ENCODE assay signal across 10 mouse cellular contexts in genomic region chr5:35921141-35921540, GRCm38 (mm10). TPM values are rescaled to one million over a fixed set of nuclear protein-coding genes. Genes with fewer than 3 reads are reported as not detected.
A peak's percentile ranks its signal among the peaks of the same experiment; 100 is the strongest.
DNase-seq lines count a peak whose midpoint lies in the region; ATAC-seq lines count a peak whose summit lies in the region.
"Had no signal": no experiment of that assay in that cellular context is flagged by ENCODE, and none has a peak within 500 bp of the region (broad histone marks: within the 10 kb centered on the region; RNA-seq: fewer than 3 reads in every experiment).

No protein-coding gene starts in this region.

- ATAC-seq in hindbrain, embryonic 14.5 days (ENCODE audit: low FRiP score): no peak
- no peak for ATAC-seq in midbrain, embryonic 13.5 days
- ATAC-seq in midbrain, embryonic 11.5 days (ENCODE audit: low FRiP score): no peak
- ATAC-seq in intestine, embryonic 16.5 days: no peak
- no peak for ATAC-seq in stomach, embryonic 16.5 days (ENCODE audit: insufficient read depth, low FRiP score)

- H3K4me3 ChIP-seq in hindbrain, embryonic 10.5 days: 0 out of 2 replicates have a peak overlapping the region, but pooled peaks have one; percentile 7
- no peak overlapping the region for H3K4me3 ChIP-seq in hindbrain, embryonic 14.5 days (replicated peaks; ENCODE audit: low read length)
- H3K4me3 ChIP-seq in midbrain, embryonic 13.5 days (replicated peaks): no peak overlapping the region
- no peak overlapping the region for H3K4me3 ChIP-seq in midbrain, embryonic 11.5 days (ENCODE audit: low read depth, low read length)
- no peak overlapping the region for H3K4me3 ChIP-seq in intestine, embryonic 16.5 days (ENCODE audit: low read length)
- H3K4me3 ChIP-seq in stomach, embryonic 16.5 days (replicated peaks; ENCODE audit: low read length): no peak overlapping the region
- H3K4me3 ChIP-seq: erythroblast, embryonic 14.5 days had no signal

- no peaks in the 10 kb centered on the region for H3K36me3 ChIP-seq in hindbrain, embryonic 10.5 days
- no peaks in the 10 kb centered on the region for H3K36me3 ChIP-seq in hindbrain, embryonic 14.5 days (replicated peaks; ENCODE audit: control insufficient read depth, insufficient read depth)
- H3K36me3 ChIP-seq in midbrain, embryonic 13.5 days: no peaks in the 10 kb centered on the region; the same call in 1 of the 2 replicates
- H3K36me3 ChIP-seq in midbrain, embryonic 11.5 days (ENCODE audit: control insufficient read depth, insufficient read depth, low read length): no peaks in the 10 kb centered on the region
- H3K36me3 ChIP-seq in intestine, embryonic 16.5 days (ENCODE audit: control insufficient read depth, insufficient read depth, low read length): no peaks in the 10 kb centered on the region
- no peaks in the 10 kb centered on the region for H3K36me3 ChIP-seq in stomach, embryonic 16.5 days (ENCODE audit: control insufficient read depth, insufficient read depth, low read length)

- no peaks in the 10 kb centered on the region for H3K9me3 ChIP-seq in hindbrain, embryonic 10.5 days
- H3K9me3 ChIP-seq in hindbrain, embryonic 14.5 days (ENCODE audit: control insufficient read depth, low read length): no peaks in the 10 kb centered on the region
- H3K9me3 ChIP-seq in midbrain, embryonic 13.5 days: no peaks in the 10 kb centered on the region
- H3K9me3 ChIP-seq in midbrain, embryonic 11.5 days (ENCODE audit: control insufficient read depth, low read length): no peaks in the 10 kb centered on the region
- H3K9me3 ChIP-seq in intestine, embryonic 16.5 days (ENCODE audit: control insufficient read depth, low read length): no peaks in the 10 kb centered on the region
- H3K9me3 ChIP-seq in stomach, embryonic 16.5 days (replicated peaks; ENCODE audit: control insufficient read depth, low read length): no peaks in the 10 kb centered on the region

- H3K4me1 ChIP-seq in hindbrain, embryonic 10.5 days (replicated peaks): peaks cover 99% of the 10 kb centered on the region
- H3K4me1 ChIP-seq in hindbrain, embryonic 14.5 days (replicated peaks; ENCODE audit: control insufficient read depth, insufficient read depth, low read length): peaks cover 91% of the 10 kb centered on the region
- H3K4me1 ChIP-seq in midbrain, embryonic 13.5 days (replicated peaks): peaks cover 98% of the 10 kb centered on the region
- H3K4me1 ChIP-seq in midbrain, embryonic 11.5 days (ENCODE audit: control insufficient read depth, insufficient read depth, low read length): peaks cover 54% of the 10 kb centered on the region
- peaks cover 71% of the 10 kb centered on the region for H3K4me1 ChIP-seq in intestine, embryonic 16.5 days (ENCODE audit: control insufficient read depth, insufficient read depth, low read length)
- H3K4me1 ChIP-seq in stomach, embryonic 16.5 days (ENCODE audit: control insufficient read depth, insufficient read depth, low read length): peaks cover 67% of the 10 kb centered on the region

- H3K9ac ChIP-seq in hindbrain, embryonic 14.5 days: no peak overlapping the region
- no peak overlapping the region for H3K9ac ChIP-seq in midbrain, embryonic 13.5 days (replicated peaks)
- no peak overlapping the region; the same call in 1 of the 2 replicates for H3K9ac ChIP-seq in midbrain, embryonic 11.5 days (ENCODE audit: low read length)
- peak overlapping the region; percentile 27; the same call in 1 of the 2 replicates for H3K9ac ChIP-seq in intestine, embryonic 16.5 days (ENCODE audit: low read depth, low read length)
- peak overlapping the region; percentile 59; the same call in 1 of the 2 replicates for H3K9ac ChIP-seq in stomach, embryonic 16.5 days (ENCODE audit: low read length)

- H3K4me2 ChIP-seq in hindbrain, embryonic 14.5 days (replicated peaks): no peak overlapping the region
- no peak overlapping the region for H3K4me2 ChIP-seq in midbrain, embryonic 13.5 days (replicated peaks)
- H3K4me2 ChIP-seq in midbrain, embryonic 11.5 days: no peak overlapping the region
- H3K4me2 ChIP-seq in intestine, embryonic 16.5 days (ENCODE audit: low read depth, low read length): 0 out of 2 replicates have a peak overlapping the region, but pooled peaks have one; percentile 11
- peak overlapping the region; percentile 38 for H3K4me2 ChIP-seq in stomach, embryonic 16.5 days (ENCODE audit: low read depth, low read length)

- no peaks in the 10 kb centered on the region for H3K27me3 ChIP-seq in hindbrain, embryonic 10.5 days (ENCODE audit: insufficient read depth, poor library complexity, severe bottlenecking)
- no peaks in the 10 kb centered on the region for H3K27me3 ChIP-seq in hindbrain, embryonic 14.5 days (ENCODE audit: control insufficient read depth, insufficient read depth, low read length)
- H3K27me3 ChIP-seq in midbrain, embryonic 13.5 days: no peaks in the 10 kb centered on the region
- H3K27me3 ChIP-seq in midbrain, embryonic 11.5 days (ENCODE audit: control insufficient read depth, insufficient read depth, low read length): no peaks in the 10 kb centered on the region
- H3K27me3 ChIP-seq in intestine, embryonic 16.5 days (replicated peaks; ENCODE audit: control insufficient read depth, insufficient read depth, low read length): no peaks in the 10 kb centered on the region
- no peaks in the 10 kb centered on the region for H3K27me3 ChIP-seq in stomach, embryonic 16.5 days (ENCODE audit: control insufficient read depth, insufficient read depth, low read length)

- peak overlapping the region; percentile 90 for H3K27ac ChIP-seq in hindbrain, embryonic 10.5 days
- no peak overlapping the region for H3K27ac ChIP-seq in hindbrain, embryonic 14.5 days
- H3K27ac ChIP-seq in midbrain, embryonic 13.5 days: peak overlapping the region; percentile 39; the same call in 1 of the 2 replicates
- no peak overlapping the region for H3K27ac ChIP-seq in midbrain, embryonic 11.5 days (ENCODE audit: low read depth, low read length)
- H3K27ac ChIP-seq in intestine, embryonic 16.5 days (ENCODE audit: low read length): peak overlapping the region; percentile 86
- peak overlapping the region; percentile 94 for H3K27ac ChIP-seq in stomach, embryonic 16.5 days (ENCODE audit: low read length)

- WGBS in hindbrain, embryonic 10.5 days: 75% methylated on average over 6 of the region's 6 CpGs
- 80% methylated on average over 6 of the region's 6 CpGs for WGBS in hindbrain, embryonic 14.5 days
- 80% methylated on average over 6 of the region's 6 CpGs for WGBS in midbrain, embryonic 13.5 days
- WGBS in midbrain, embryonic 11.5 days: 83% methylated on average over 6 of the region's 6 CpGs
- 57% methylated on average over 6 of the region's 6 CpGs for WGBS in intestine, embryonic 16.5 days
- WGBS in stomach, embryonic 16.5 days: 48% methylated on average over 6 of the region's 6 CpGs

- no peak for DNase-seq in hindbrain, embryonic 10.5 days (ENCODE audit: low spot score)
- DNase-seq in hindbrain, embryonic 14.5 days (ENCODE audit: low spot score): no peak
- no peak for DNase-seq in midbrain, embryonic 11.5 days (ENCODE audit: low spot score, missing footprints)
- no peak for DNase-seq in cerebellum, adult 18-20 months
- DNase-seq in yolk sac, embryonic 10.5 days (ENCODE audit: low spot score): no peak
- DNase-seq: right cerebral cortex, postnatal 4 days had no signal

RNA-seq across cellular contexts. Expression of gene Afap1, which starts 28.0 kb away (rescaled TPM):
- polyA plus RNA-seq in hindbrain, embryonic 10.5 days (2016; fragmentation: Nextera tagmentation; extraction: Ambion mirVana): 38.6 and 56.5 TPM in 2 replicates
- 70.8 and 72.3 TPM in 2 replicates for polyA plus RNA-seq in hindbrain, embryonic 14.5 days (2014; fragmentation: Nextera tagmentation; extraction: Ambion mirVana)
- polyA plus RNA-seq in midbrain, embryonic 13.5 days (2015; fragmentation: Nextera tagmentation; extraction: Ambion mirVana): 68.7 and 73.0 TPM in 2 replicates
- 36.1 and 37.5 TPM in 2 replicates for polyA plus RNA-seq in midbrain, embryonic 11.5 days (2014; fragmentation: Nextera tagmentation; extraction: Ambion mirVana)
- polyA plus RNA-seq in intestine, embryonic 16.5 days (2015; fragmentation: Nextera tagmentation; extraction: Ambion mirVana): 12.6 and 13.3 TPM in 2 replicates
- polyA plus RNA-seq in stomach, embryonic 16.5 days (2015; fragmentation: Nextera tagmentation; extraction: Ambion mirVana): 19.2 and 20.4 TPM in 2 replicates

Comparison
In these comparisons a context has a peak if more than half of its experiments do, and no peak if none do; other contexts are left out.
1. H3K27ac ChIP-seq: peak in hindbrain, embryonic 10.5 days (single experiment), midbrain, embryonic 13.5 days (single experiment), intestine, embryonic 16.5 days (single experiment) and stomach, embryonic 16.5 days (single experiment); none in hindbrain, embryonic 14.5 days (single experiment) and midbrain, embryonic 11.5 days (single experiment).
2. H3K4me2 ChIP-seq: peak in intestine, embryonic 16.5 days (single experiment) and stomach, embryonic 16.5 days (single experiment); none in hindbrain, embryonic 14.5 days (single experiment), midbrain, embryonic 13.5 days (single experiment) and midbrain, embryonic 11.5 days (single experiment).
3. H3K9ac ChIP-seq: peak in intestine, embryonic 16.5 days (single experiment) and stomach, embryonic 16.5 days (single experiment); none in hindbrain, embryonic 14.5 days (single experiment), midbrain, embryonic 13.5 days (single experiment) and midbrain, embryonic 11.5 days (single experiment).